Mouse (Mus musculus) skeletal muscle tissue, adult 2 months (tissue): Measurements from ENCODE around the gene Caly.

Source experiments
- DNase-seq: peaks from one replicate; pipeline ENCODE4 v3.0.0-alpha.2; 2012; ENCODE audit warnings: low read depth, low spot score

The Caly gene

DNA sequence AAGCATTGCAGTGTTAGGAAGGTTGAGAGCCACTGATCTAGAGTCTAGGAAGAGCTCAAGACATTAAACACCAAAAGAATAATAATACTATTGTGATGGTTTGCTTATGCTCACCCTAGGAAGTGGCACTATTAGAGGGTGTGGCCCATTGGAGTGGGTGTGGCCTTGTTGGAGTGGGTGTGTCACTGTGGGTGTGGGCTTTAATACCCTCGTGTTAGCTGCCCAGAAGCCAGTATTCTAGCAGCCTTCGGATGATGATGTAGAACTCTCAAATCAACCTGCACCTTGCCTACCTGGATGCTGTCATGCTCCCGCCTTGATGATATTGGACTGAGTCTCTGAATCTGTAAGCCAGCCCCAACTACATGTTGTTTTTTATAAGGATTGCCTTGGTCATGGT is 39.6 kb downstream of the Caly start:
- DNase-seq: no peak

DNA sequence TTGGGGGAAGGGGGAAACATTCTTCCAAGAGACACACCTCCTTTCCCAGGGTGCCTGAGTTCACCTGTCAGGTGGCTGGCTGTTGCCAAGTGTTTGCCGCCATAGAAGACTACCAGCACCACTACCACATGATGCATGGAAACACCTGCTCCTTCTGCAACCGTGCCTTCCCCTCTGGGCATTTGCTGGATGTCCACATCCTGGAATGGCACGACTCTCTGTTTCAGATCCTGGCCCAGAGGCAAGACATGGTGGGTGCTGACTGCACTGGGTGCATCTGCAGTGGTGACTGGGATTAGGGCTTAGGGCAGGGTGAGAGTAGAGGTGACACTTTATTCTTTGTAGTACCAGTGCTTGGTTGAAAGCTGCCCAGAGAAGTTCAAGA is 45.2 kb downstream of the Caly start:
- DNase-seq: no peak

DNA sequence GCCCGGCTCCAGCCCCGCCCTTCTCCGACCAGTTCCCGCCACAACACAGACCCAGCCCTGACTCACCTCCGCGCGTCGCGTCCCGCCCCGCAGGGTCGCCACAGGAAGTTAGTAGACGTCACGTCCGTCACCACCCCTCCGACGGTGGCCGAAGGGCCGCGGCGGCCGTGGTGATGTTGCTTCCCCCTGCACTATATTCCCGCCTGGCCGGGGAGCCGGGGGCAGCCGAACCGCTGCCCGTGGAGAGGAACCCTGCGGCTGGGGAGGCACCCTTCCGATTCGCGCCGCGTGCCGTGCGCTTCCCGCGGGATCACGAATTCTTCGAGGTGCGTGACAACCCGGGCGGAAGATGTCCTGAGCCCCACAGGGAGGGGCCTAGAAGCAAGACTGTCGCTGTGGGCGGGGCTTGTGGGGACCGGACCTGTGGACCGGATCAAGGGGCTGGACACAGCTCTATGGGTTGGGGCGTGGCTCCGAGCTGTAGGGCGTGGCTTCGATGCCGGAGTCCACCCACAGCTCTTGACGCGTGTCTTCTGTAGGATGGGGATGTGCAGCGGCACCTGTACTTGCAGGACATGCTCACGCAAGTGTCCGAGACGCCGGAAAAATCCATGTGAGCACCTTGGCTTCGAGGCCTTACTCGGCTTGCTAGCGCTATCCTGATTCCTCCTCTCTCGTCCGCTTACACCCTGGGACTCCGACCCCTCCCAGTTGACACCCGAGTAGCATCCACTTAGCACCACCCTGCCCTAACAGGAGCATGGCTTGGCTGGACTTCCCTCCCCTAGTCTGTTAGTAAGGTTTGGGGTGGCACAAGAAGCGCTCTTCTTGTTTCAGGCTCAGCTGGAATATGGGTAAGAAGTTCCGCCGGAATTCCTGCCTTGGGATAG is 45.8 kb downstream of the Caly start, which contains the start of the genes Zfp511 and Tubgcp2:
Gene Zfp511, plus strand, starts transcription at position 111 of the 890 bp plus-strand sequence.
Gene Tubgcp2, minus strand, starts transcription at position 389 of the 890 bp plus-strand sequence.
- peak; percentile 90 for DNase-seq

- DNase-seq: no peak
Observed at GRCm38 (mm10) chr7:140035456-140035855, 46.9 kb downstream of the Caly start.

- DNase-seq: no peak
Observed at GRCm38 (mm10) chr7:140033386-140033785, 49.0 kb downstream of the Caly start.

GRCm38 (mm10) chr7:140032366-140032765 is 50.0 kb downstream of the Caly start:
- no peak for DNase-seq

DNA sequence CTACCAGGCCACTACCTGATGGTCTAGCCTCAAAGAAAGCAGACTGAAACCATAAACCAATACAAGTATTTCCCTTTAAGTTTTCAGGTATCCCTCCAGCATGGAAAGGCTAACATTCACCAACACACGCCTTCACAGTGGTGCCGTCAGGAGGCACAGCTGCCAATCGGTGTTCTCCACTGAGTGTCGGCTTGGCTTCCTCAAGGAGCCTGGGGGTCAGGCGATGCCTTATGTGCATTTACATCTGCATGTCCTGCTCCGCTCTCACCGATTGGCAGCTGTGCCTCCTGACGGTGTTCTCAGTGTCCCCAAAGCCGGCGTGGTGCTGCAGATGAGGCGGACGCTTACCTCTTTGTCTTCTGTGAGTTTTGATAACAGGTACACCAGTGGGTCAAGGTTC is 50.6 kb downstream of the Caly start:
- no peak for DNase-seq
